Mouse (Mus musculus) embryonic facial prominence, embryonic 11.5 days (tissue): ENCODE results near the gene Otud3. TPM values are rescaled to one million over a fixed set of nuclear protein-coding genes. Genes with fewer than 3 reads are reported as not detected.

Experiments used
- ATAC-seq: fragments of 200-750 bp; cut with Nextera tagmentation; replicated peaks from 2 replicates; pipeline ENCODE4 v1.8.0; 2017; ENCODE audit warnings: low read depth; ENCODE audit not compliant: insufficient number of reproducible peaks, low FRiP score, low TSS enrichment
- DNase-seq: peaks from one replicate; pipeline ENCODE4 v3.0.0-alpha.2; 2015; ENCODE audit warnings: low spot score
- H3K27ac ChIP-seq: fragments of 300-500 bp; sonication (generic); replicated peaks from 2 replicates; pipeline ENCODE4 v1.5.1; 2014; ENCODE audit warnings: mild to moderate bottlenecking, low read depth, low read length, control low read depth
- H3K27me3 ChIP-seq: fragments of 300-500 bp; sonication (generic); 2 replicates; pipeline ENCODE4 v1.6.1; 2014; ENCODE audit warnings: mild to moderate bottlenecking, low read length, moderate library complexity, mixed read lengths; ENCODE audit not compliant: control insufficient read depth, insufficient read depth
- H3K36me3 ChIP-seq: fragments of 300-500 bp; sonication (generic); replicated peaks from 2 replicates; pipeline ENCODE4 v1.6.1; 2014; ENCODE audit warnings: low read depth, mild to moderate bottlenecking, low read length, moderate library complexity, mixed read lengths; ENCODE audit not compliant: control insufficient read depth, insufficient read depth
- H3K4me1 ChIP-seq: fragments of 300-500 bp; sonication (generic); 2 replicates; pipeline ENCODE4 v1.6.1; 2014; ENCODE audit warnings: low read length, mixed read lengths; ENCODE audit not compliant: control insufficient read depth, insufficient read depth
- H3K4me2 ChIP-seq: fragments of 300-500 bp; sonication (generic); 2 replicates; pipeline ENCODE4 v1.6.1; 2014; ENCODE audit warnings: low read depth, mild to moderate bottlenecking, control low read depth, low read length, moderate library complexity
- H3K4me3 ChIP-seq: fragments of 300-500 bp; sonication (generic); 2 replicates; pipeline ENCODE4 v1.5.1; 2014; ENCODE audit warnings: low read depth, low read length, control low read depth
- H3K9ac ChIP-seq: fragments of 300-500 bp; sonication (generic); replicated peaks from 2 replicates; pipeline ENCODE4 v1.6.1; 2014; ENCODE audit warnings: mild to moderate bottlenecking, control low read depth, low read length
- H3K9me3 ChIP-seq: fragments of 300-500 bp; sonication (generic); replicated peaks from 2 replicates; pipeline ENCODE4 v1.6.1; 2016; ENCODE audit warnings: mild to moderate bottlenecking, low read length, inconsistent platforms, mixed read lengths; ENCODE audit not compliant: control insufficient read depth
- WGBS: fragments of 180-500 bp; shearing (Covaris S2); extraction: QIAGEN DNeasy Blood & Tissue Kit; methylation state at CpG from one replicate; pipeline ENCODE4 v1.1.7; 2014; 5-methylcytosine and 5-hydroxymethylcytosine counted together
- polyA plus RNA-seq: library from polyadenylated mRNA; unstranded; fragments of >200 nt; fragmentation: Nextera tagmentation; extraction: Ambion mirVana; gene quantifications from 2 replicates; pipeline ENCODE4 v1.2.1, GENCODE M21; 2014

The Otud3 gene
- polyA plus RNA-seq, 1 experiment from 2014 or later, result 4.2 TPM

- no peaks in the 10 kb centered on the region for H3K9me3 ChIP-seq
- H3K36me3 ChIP-seq, result no peaks in the 10 kb centered on the region
- H3K4me3 ChIP-seq, result peak overlapping the region; percentile 22; the same call in 1 of the 2 replicates
- H3K27ac ChIP-seq, result no peak overlapping the region
- H3K9ac ChIP-seq, result no peak overlapping the region
- WGBS, result 7% methylated on average over 13 of the region's 13 CpGs
- H3K27me3 ChIP-seq, result no peaks in the 10 kb centered on the region; the same call in 1 of the 2 replicates
- no peaks in the 10 kb centered on the region for H3K4me1 ChIP-seq
- H3K4me2 ChIP-seq, result peak overlapping the region; percentile 26
- ATAC-seq, result peak; percentile 75
- DNase-seq, result peak; percentile 89
Measured at GRCm38 (mm10) chr4:138859728-138860127, 54.0 kb downstream of the Otud3 start.

DNA sequence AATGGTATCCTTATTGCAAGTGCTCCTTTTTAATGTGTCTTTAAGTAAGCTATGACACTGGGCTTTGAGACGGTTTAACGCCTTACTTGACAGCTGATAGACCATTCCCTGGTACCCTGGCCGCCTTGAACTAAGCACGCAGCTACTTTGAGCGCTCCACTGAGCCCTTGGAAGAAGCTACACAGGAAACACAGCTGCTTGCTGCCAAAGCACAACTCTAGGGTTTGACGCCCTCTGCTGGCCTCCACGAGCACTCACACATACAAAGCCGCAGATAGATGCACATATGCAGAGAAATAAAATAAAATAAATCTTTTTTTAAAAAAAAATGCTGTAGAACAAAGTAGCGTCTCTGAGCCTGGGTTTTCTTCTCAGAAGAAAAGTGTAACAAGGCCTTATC is 54.5 kb downstream of the Otud3 start:
- Histone ChIP-seq H3K27ac (no peak overlapping the region), H3K9me3 (no peaks in the 10 kb centered on the region), H3K9ac (no peak overlapping the region), H3K4me1 (no peaks in the 10 kb centered on the region), H3K36me3 (no peaks in the 10 kb centered on the region), H3K27me3 (no peaks in the 10 kb centered on the region; the same call in 1 of the 2 replicates), H3K4me3 (no peak overlapping the region), H3K4me2 (peak overlapping the region; percentile 26)
- WGBS, result 17% methylated on average over 9 of the region's 9 CpGs
- DNase-seq (peak; percentile 72), ATAC-seq (no peak)

DNA sequence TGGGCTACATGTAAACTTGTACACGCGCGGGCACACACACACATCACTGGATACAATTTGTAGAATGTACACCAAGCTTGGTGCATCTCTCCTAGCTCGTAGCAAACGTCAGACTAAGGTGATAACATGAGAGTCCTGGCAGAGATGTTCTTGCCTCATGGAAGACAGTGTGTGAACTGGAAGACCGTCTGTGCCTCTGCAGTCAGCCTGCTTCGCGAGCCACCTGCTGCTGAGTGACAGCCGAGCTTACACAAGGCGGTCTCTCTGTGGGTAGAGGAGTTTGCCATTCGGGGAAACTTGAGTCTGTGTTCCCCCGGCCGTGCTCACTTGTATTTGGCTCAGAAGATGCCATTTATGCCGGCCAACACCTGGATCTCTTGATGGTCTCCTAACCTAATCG is 55.3 kb downstream of the Otud3 start:
- Histone ChIP-seq H3K27me3 (no peaks in the 10 kb centered on the region; the same call in 1 of the 2 replicates), H3K9me3 (no peaks in the 10 kb centered on the region), H3K4me3 (no peak overlapping the region), H3K4me2 (no peak overlapping the region), H3K9ac (no peak overlapping the region), H3K27ac (no peak overlapping the region), H3K36me3 (no peaks in the 10 kb centered on the region), H3K4me1 (no peaks in the 10 kb centered on the region)
- DNase-seq, result no peak
- ATAC-seq, result no peak
- WGBS, result 81% methylated on average over 15 of the region's 15 CpGs

DNA sequence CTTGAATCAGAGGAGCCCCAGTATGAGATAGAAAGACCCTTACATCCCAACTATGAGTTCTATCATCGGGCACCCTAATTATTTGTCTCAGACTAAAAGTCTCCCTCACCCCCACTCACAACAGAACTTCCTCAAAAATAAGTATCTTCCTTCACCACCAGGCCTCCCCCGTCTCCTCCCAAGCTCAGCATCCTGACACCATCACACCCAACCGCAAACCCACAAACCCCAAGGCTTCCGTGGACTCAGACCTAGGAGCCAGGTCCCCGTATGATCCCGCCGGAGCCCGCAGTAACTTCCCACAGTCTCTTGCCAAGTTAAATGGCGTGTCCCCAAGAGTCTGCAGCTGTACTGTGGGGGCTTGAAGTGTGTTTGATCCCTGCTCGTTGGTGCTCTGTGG is 56.2 kb downstream of the Otud3 start:
- H3K4me3 ChIP-seq, result no peak overlapping the region
- ATAC-seq (no peak), DNase-seq (no peak)
- no peaks in the 10 kb centered on the region for H3K4me1 ChIP-seq
- WGBS, result 86% methylated on average over 10 of the region's 10 CpGs
- H3K9ac ChIP-seq, result no peak overlapping the region
- H3K27me3 ChIP-seq, result no peaks in the 10 kb centered on the region; the same call in 1 of the 2 replicates
- no peak overlapping the region for H3K4me2 ChIP-seq
- no peaks in the 10 kb centered on the region for H3K9me3 ChIP-seq
- H3K27ac ChIP-seq, result no peak overlapping the region
- no peaks in the 10 kb centered on the region for H3K36me3 ChIP-seq

DNA sequence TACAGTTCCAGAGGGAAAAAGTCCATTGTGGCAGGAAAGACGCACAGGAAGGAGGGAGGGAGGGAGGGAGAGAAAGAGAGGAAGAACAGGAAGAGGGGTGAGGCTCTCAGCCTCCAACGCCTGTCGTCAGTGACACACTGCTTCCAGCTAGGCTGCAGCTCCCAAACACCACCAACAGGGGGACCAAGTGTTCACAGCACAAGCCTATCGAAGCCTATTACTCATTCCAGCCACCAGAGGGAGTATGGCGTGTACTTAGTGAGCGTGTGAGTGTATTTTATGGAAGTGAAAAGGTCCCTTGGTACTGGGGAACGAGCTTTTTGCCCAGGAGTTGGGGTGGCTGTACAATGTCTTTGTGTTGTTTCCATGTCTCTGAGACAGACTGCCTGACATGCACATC is 57.3 kb downstream of the Otud3 start:
- H3K27me3 ChIP-seq, result no peaks in the 10 kb centered on the region; the same call in 1 of the 2 replicates
- no peak overlapping the region for H3K9ac ChIP-seq
- no peaks in the 10 kb centered on the region for H3K36me3 ChIP-seq
- H3K4me3 ChIP-seq, result no peak overlapping the region
- H3K4me2 ChIP-seq, result no peak overlapping the region
- no peak for ATAC-seq
- no peak overlapping the region for H3K27ac ChIP-seq
- no peaks in the 10 kb centered on the region for H3K9me3 ChIP-seq
- WGBS, result 23% methylated on average over 7 of the region's 7 CpGs
- DNase-seq, result peak; percentile 85
- H3K4me1 ChIP-seq, result no peaks in the 10 kb centered on the region

- WGBS, result 92% methylated on average over 9 of the region's 9 CpGs
- DNase-seq, result no peak
- Histone ChIP-seq H3K9ac (no peak overlapping the region), H3K4me1 (no peaks in the 10 kb centered on the region), H3K9me3 (no peaks in the 10 kb centered on the region), H3K36me3 (no peaks in the 10 kb centered on the region), H3K4me2 (no peak overlapping the region), H3K27me3 (no peaks in the 10 kb centered on the region; the same call in 1 of the 2 replicates), H3K27ac (no peak overlapping the region), H3K4me3 (no peak overlapping the region)
- no peak for ATAC-seq
Measured at GRCm38 (mm10) chr4:138855092-138855632, 58.6 kb downstream of the Otud3 start.

DNA sequence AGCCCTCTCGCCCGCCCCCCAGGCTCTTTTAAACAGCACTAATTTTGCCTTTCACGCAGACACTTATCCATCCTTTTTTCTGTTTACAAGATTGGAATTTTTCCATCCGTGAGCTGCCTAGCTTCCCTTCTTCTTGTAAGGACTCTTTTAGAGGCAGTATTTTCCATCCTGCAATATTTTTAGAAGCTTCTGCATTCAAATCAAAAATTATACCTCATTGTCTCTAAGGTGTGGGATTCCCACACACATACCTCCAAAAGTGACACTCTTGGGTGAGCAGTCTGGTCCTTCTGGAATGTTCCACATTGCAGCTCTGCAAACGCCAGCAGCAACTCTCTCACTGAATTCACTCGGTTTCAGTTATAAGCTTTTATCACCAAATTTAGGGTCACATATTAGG is 60.8 kb downstream of the Otud3 start:
- 63% methylated on average over 6 of the region's 6 CpGs for WGBS
- no peaks in the 10 kb centered on the region for H3K9me3 ChIP-seq
- no peaks in the 10 kb centered on the region for H3K36me3 ChIP-seq
- H3K9ac ChIP-seq, result no peak overlapping the region
- no peak for ATAC-seq
- H3K4me2 ChIP-seq, result no peak overlapping the region
- no peaks in the 10 kb centered on the region for H3K4me1 ChIP-seq
- DNase-seq, result no peak
- H3K27me3 ChIP-seq, result no peaks in the 10 kb centered on the region
- no peak overlapping the region for H3K4me3 ChIP-seq
- H3K27ac ChIP-seq, result no peak overlapping the region

GRCm38 (mm10) chr4:138851463-138851862 is 62.3 kb downstream of the Otud3 start:
- no peaks in the 10 kb centered on the region for H3K27me3 ChIP-seq
- H3K4me3 ChIP-seq, result no peak overlapping the region

More at GRCm38 (mm10) chr4:138851463-138851862, 62.3 kb downstream of the Otud3 start:
- no peaks in the 10 kb centered on the region for H3K36me3 ChIP-seq
- no peak overlapping the region for H3K27ac ChIP-seq
- no peak overlapping the region for H3K4me2 ChIP-seq
- H3K4me1 ChIP-seq, result no peaks in the 10 kb centered on the region
- ATAC-seq (no peak), DNase-seq (peak; percentile 78)
- no peak overlapping the region for H3K9ac ChIP-seq
- 7% methylated on average over 4 of the region's 4 CpGs for WGBS
- no peaks in the 10 kb centered on the region for H3K9me3 ChIP-seq
